Mouse (Mus musculus): Measurements from ENCODE around the gene Vmn2r4. TPM values are rescaled to one million over a fixed set of nuclear protein-coding genes. Genes with fewer than 3 reads are reported as not detected.
"Not testable (repeated sequence)": the region's sequence is repeated elsewhere in the genome, so short reads cannot be mapped to it uniquely, and the experiment has no call there.

Vmn2r4 gene
- not detected for total RNA-seq (2021)
- long read RNA-seq, experiment 1, result 0 reads
- long read RNA-seq, experiment 2, result 0 reads

DNA sequence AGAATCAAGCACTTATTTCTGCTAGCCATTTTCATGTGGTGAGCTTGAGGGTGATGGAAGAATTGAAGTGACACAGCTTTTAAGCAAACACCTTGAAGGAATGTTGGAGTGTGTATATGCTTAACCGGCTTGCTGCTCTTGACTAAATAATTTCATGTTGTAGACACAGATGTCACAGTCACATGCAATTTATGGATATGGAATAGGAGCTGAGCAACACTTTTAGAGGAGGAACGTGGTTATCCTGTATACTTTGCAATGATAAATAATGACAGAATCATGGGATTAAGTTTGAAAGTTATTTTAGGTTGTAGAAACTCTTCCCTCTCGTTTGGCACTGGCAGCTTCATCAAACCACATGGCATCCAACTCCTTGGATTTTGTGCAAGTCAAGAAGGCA lies at the start of gene Vmn2r4:
TSS of gene Vmn2r4 (minus strand) at position 101 of the 400 bp plus-strand sequence.
- not testable (repeated sequence) for DNase-seq (ENCODE audit: low spot score in 2 of 2)

DNA sequence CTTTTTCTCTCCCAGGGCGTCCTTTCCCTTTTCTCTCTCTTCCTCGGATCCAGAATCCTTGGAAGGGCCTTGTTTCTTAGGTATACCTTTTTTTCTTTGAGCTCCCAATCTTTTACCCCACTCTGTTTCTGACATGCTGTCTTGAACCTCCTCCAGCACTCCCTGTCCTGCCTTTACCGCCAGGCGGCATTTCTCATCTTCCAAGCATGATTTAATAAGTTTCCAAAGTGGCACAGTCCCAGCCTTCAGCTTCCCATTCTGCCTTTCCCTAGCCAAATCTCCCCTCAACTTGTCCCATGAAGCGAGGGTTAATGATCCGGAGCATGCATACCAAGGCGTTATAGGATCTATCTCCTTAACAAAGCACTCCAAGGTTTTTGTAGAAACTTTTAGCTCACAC lies 19.1 kb upstream of the Vmn2r4 start:
- not testable (repeated sequence) for DNase-seq (ENCODE audit: low spot score in 2 of 2)

DNA sequence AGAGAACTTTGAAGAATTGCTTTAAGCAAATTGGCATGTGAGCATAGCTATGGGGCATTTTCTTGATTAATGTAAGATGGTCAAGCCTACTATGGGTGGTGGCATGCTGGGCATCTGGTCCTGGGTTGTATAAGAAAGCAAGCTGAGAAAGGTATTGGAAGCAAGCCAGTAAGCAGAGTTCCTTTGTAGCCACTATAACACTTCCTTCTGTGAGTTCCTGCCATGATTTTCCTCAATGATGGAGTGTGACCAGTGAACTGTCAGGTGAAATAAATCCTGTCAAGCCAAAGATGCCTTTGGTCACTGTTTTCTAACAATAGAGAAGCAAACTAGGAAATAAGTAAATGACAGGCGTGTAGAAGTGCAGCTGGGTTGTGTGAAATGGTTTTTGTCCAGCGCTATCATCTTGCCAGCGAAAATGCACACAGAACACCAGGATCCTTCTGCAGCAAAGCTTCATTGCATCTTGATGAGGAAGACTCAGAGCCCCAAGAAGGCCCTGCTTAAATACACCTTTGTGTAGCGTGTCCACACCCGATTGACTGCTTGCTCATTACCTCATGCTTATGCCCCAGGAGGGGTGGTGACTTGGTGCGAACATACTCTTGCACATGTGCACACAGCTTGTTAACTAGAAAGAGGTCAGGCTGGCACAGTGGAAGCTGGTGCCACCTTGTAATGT lies 13.1 kb upstream of the Vmn2r4 start:
- DNase-seq (ENCODE audit: low spot score in 2 of 2), result not testable (repeated sequence)

DNA sequence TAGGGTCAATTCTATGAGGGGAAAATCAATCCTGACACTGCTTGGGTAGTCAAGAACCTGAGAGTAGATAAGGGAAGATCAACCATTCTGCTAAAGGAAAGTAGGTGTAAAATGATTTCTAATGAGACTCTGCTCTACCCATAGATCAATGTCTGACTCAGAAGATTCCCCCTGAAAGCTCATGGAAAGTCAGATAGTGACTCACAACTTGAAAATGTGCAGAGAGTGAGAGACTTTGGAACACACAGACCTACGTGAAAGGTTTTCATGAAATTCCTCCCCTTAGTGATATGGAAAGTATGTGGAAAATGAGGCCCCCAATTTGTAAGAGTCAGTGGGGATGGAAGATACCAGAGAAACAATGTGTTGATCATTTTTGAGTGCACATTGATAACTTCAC lies 7.0 kb upstream of the Vmn2r4 start:
- DNase-seq (ENCODE audit: low spot score in 2 of 2), result not testable (repeated sequence)

DNA sequence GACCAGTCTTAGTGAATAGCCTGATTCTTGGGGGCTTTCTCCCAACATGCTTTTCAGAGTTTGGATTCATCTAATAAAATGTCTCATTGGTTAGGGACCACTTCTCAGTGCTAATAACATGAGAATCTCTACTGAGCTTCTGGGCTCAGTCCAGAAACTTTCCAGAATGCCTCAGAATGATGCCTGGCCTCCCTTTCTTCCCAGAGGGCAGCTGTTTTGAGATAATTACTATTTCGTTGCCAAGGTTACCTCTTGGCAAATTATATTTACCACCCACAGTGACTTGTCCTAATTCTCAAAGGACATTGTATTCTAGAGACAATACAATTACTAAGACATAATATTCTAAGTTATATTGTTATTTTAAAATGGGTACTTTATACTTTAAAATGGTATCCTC lies 2.3 kb upstream of the Vmn2r4 start:
- not testable (repeated sequence) for DNase-seq (ENCODE audit: low spot score in 2 of 2)

DNA sequence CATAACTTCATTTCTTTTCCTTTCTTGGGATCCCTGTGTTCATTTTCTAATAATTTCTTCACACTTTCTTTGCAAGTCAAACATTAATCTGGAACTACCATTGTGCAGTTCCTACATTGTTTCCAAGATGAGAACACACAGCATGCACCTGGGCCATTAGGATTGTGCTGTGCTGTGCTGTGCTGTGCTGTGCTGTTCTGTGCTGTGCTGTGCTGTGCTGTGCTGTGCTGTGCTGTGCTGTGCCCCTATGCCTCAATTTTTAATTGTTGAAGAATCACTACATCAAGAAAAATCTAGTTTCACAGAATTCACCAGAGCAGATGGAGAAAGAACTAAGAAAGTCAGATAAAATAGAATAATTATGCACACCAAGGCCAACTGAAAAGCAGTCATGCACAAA lies 915 bp downstream of the Vmn2r4 start:
- DNase-seq (ENCODE audit: low spot score in 2 of 2), result not testable (repeated sequence)

DNA sequence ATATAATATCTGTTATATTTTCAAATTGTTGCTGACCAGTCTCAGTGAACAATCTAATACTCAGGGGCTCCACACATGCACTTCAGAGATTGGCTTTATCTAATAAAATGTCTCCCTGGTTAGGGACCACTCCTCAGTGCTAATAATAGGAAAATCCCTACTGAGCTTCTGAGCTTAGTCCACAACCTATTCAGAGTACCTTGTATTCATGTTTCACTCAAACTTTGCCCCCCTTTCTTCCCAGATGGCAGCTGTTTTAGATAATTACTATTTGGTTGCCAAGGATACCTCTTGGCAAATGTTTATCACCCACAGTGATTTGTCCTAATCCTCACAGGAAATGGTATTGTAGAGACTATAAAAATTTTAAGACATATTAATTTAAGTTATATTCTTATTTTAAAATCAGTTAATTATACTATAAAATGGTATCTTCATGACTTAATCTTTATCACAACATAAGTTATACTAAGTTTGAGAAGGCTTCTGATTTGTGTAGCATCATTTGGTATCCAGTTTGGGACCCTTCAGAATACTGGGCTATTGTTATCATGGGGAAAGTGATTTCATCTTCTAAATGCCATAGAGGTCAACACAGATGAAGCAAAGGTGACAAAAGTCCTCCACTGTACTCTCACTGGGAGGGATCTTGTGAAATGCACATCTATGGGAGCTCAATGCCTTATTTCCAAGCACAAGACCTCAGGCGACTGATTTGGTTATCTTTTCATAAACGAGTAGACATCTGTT lies 55.7 kb downstream of the Vmn2r4 start:
- no peak for DNase-seq (ENCODE audit: low spot score in 2 of 2)

Other genes with a start within 250 kb of the Vmn2r4 start
- gene Vmn2r3, start 125.7 kb downstream of the Vmn2r4 start, total RNA-seq (2021), result not detected
- not detected for gene Vmn2r5, start 94.5 kb upstream of the Vmn2r4 start, total RNA-seq (2021)
- gene Vmn2r6, start 150.5 kb upstream of the Vmn2r4 start, total RNA-seq (2021), result not detected

Measured in adrenal gland, postnatal 4 days (tissue).